Mouse (Mus musculus): Measurements from ENCODE around the gene Ltn1. TPM values are rescaled to one million over a fixed set of nuclear protein-coding genes. Genes with fewer than 3 reads are reported as not detected.

Ltn1 gene
- total RNA-seq (2015) (31.2 and 32.7 TPM in 2 replicates), total RNA-seq (2017) (25.7 and 26.8 TPM in 2 replicates)

GRCm38 (mm10) chr16:87432033-87432814, at the start of gene Ltn1:
Ltn1 (minus strand) TSS chr16:87432612.
- peak; percentile 98 for ATAC-seq (replicated peaks; ENCODE audit: poor library complexity)

- no peak for ATAC-seq (replicated peaks; ENCODE audit: poor library complexity)
Observed at GRCm38 (mm10) chr16:87470579-87470978, 38.2 kb upstream of the Ltn1 start.

- ATAC-seq (replicated peaks; ENCODE audit: poor library complexity), result no peak
Observed at GRCm38 (mm10) chr16:87458752-87459151, 26.3 kb upstream of the Ltn1 start.

GRCm38 (mm10) chr16:87455180-87455611, 22.8 kb upstream of the Ltn1 start:
- peak; percentile 47 for ATAC-seq (replicated peaks; ENCODE audit: poor library complexity)

GRCm38 (mm10) chr16:87454419-87455179, 22.2 kb upstream of the Ltn1 start, which contains the start of gene Usp16:
Usp16 (plus strand) TSS chr16:87454703.
- ATAC-seq (replicated peaks; ENCODE audit: poor library complexity), result peak; percentile 98

- ATAC-seq (replicated peaks; ENCODE audit: poor library complexity), result no peak
Observed at GRCm38 (mm10) chr16:87453226-87453625, 20.8 kb upstream of the Ltn1 start.

GRCm38 (mm10) chr16:87445528-87445927, 13.1 kb upstream of the Ltn1 start:
- no peak for ATAC-seq (replicated peaks; ENCODE audit: poor library complexity)

- ATAC-seq (replicated peaks; ENCODE audit: poor library complexity), result no peak
Observed at GRCm38 (mm10) chr16:87445110-87445509, 12.7 kb upstream of the Ltn1 start.

GRCm38 (mm10) chr16:87444071-87444470, 11.7 kb upstream of the Ltn1 start:
- no peak for ATAC-seq (replicated peaks; ENCODE audit: poor library complexity)

- ATAC-seq (replicated peaks; ENCODE audit: poor library complexity), result no peak
Observed at GRCm38 (mm10) chr16:87443245-87443644, 10.8 kb upstream of the Ltn1 start.

GRCm38 (mm10) chr16:87442291-87442690, 9.9 kb upstream of the Ltn1 start:
- no peak for ATAC-seq (replicated peaks; ENCODE audit: poor library complexity)

- peak; percentile 73 for ATAC-seq (replicated peaks; ENCODE audit: poor library complexity)
Observed at GRCm38 (mm10) chr16:87441089-87441488, 8.7 kb upstream of the Ltn1 start.

- ATAC-seq (replicated peaks; ENCODE audit: poor library complexity), result peak; percentile 90
Observed at GRCm38 (mm10) chr16:87440184-87440686, 7.8 kb upstream of the Ltn1 start, which contains the start of gene Rwdd2b. Rwdd2b (minus strand) TSS chr16:87440573.

GRCm38 (mm10) chr16:87438697-87439096, 6.3 kb upstream of the Ltn1 start:
- ATAC-seq (replicated peaks; ENCODE audit: poor library complexity), result no peak

- no peak for ATAC-seq (replicated peaks; ENCODE audit: poor library complexity)
Observed at GRCm38 (mm10) chr16:87437096-87437495, 4.7 kb upstream of the Ltn1 start.

- no peak for ATAC-seq (replicated peaks; ENCODE audit: poor library complexity)
Observed at GRCm38 (mm10) chr16:87435411-87436205, 3.2 kb upstream of the Ltn1 start.

- no peak for ATAC-seq (replicated peaks; ENCODE audit: poor library complexity)
Observed at GRCm38 (mm10) chr16:87434946-87435345, 2.5 kb upstream of the Ltn1 start.

GRCm38 (mm10) chr16:87434266-87434665, 1.9 kb upstream of the Ltn1 start:
- ATAC-seq (replicated peaks; ENCODE audit: poor library complexity), result no peak

GRCm38 (mm10) chr16:87427516-87427915, 4.9 kb downstream of the Ltn1 start:
- ATAC-seq (replicated peaks; ENCODE audit: poor library complexity), result no peak

- peak; percentile 58 for ATAC-seq (replicated peaks; ENCODE audit: poor library complexity)
Observed at GRCm38 (mm10) chr16:87420662-87421061, 11.8 kb downstream of the Ltn1 start.

- peak; percentile 99 for ATAC-seq (replicated peaks; ENCODE audit: poor library complexity)
Observed at GRCm38 (mm10) chr16:87405001-87405400, 27.4 kb downstream of the Ltn1 start.

Measured in megakaryocyte progenitor cell, adult 5-6 weeks (primary cell).